Mouse (Mus musculus): ENCODE measurements at regions not wholly inside any gene's neighbourhood (a gene's known extent, or its start where the extent isn't known, plus 50 kb on each side); places are given as distances from the start of the nearest gene placed in this dataset.

- in situ Hi-C loops (cut with MboI; ENCODE audit: low pct_unique_long_range_greater_than_20kb): no loop called here
- ATAC-seq: no peak
- CTCF ChIA-PET: no interaction called here
- DNase-seq (ENCODE audit: low read depth, low spot score): no peak
- H3K27me3 ChIP-seq: no peaks in the 10 kb centered on the region
- no peak for TF ChIP-seq CTCF (IDR thresholded peaks at IDR 0.05)
- POLR2A ChIA-PET: no interaction called here
Measured at GRCm38 (mm10) chr14:80485149-80485548, 501.3 kb downstream of the Olfm4 start.

- DNase-seq (ENCODE audit: low read depth, low spot score): no peak
- H3K27me3 ChIP-seq: no peaks in the 10 kb centered on the region
- TF ChIP-seq CTCF (IDR thresholded peaks at IDR 0.05): no peak
- ChIA-PET CTCF (no interaction called here), POLR2A (no interaction called here)
- no peak for ATAC-seq
- in situ Hi-C loops (cut with MboI; ENCODE audit: low pct_unique_long_range_greater_than_20kb): no loop called here
Measured at GRCm38 (mm10) chr14:80486605-80487004, 502.7 kb downstream of the Olfm4 start.

GRCm38 (mm10) chr14:80492043-80492900, 508.4 kb downstream of the Olfm4 start:
- ChIA-PET CTCF (no interaction called here), POLR2A (no interaction called here)
- no peaks in the 10 kb centered on the region for H3K27me3 ChIP-seq
- ATAC-seq (no peak), DNase-seq (ENCODE audit: low read depth, low spot score) (no peak)
- TF ChIP-seq CTCF (IDR thresholded peaks at IDR 0.05): no peak
- in situ Hi-C loops (cut with MboI; ENCODE audit: low pct_unique_long_range_greater_than_20kb): no loop called here

GRCm38 (mm10) chr14:80492901-80493279, 509.0 kb downstream of the Olfm4 start:
- ATAC-seq: no peak
- ChIA-PET POLR2A (no interaction called here), CTCF (no interaction called here)
- in situ Hi-C loops (cut with MboI; ENCODE audit: low pct_unique_long_range_greater_than_20kb): no loop called here
- H3K27me3 ChIP-seq: no peaks in the 10 kb centered on the region
- TF ChIP-seq CTCF (IDR thresholded peaks at IDR 0.05): no peak
- no peak for DNase-seq (ENCODE audit: low read depth, low spot score)

GRCm38 (mm10) chr14:80504351-80504750, 520.5 kb downstream of the Olfm4 start:
- DNase-seq (ENCODE audit: low read depth, low spot score): no peak
- peaks cover 8% of the 10 kb centered on the region for H3K27me3 ChIP-seq
- TF ChIP-seq CTCF (IDR thresholded peaks at IDR 0.05): no peak
- CTCF ChIA-PET: no interaction called here
- ATAC-seq: no peak
- in situ Hi-C loops (cut with MboI; ENCODE audit: low pct_unique_long_range_greater_than_20kb): no loop called here
- POLR2A ChIA-PET: no interaction called here

GRCm38 (mm10) chr14:80516626-80517025, 532.7 kb downstream of the Olfm4 start:
- ChIA-PET CTCF (no interaction called here), POLR2A (no interaction called here)
- no peak for TF ChIP-seq CTCF (IDR thresholded peaks at IDR 0.05)
- in situ Hi-C loops (cut with MboI; ENCODE audit: low pct_unique_long_range_greater_than_20kb): no loop called here
- no peak for DNase-seq (ENCODE audit: low read depth, low spot score)
- no peak for ATAC-seq
- peaks cover 5% of the 10 kb centered on the region for H3K27me3 ChIP-seq

GRCm38 (mm10) chr14:80521216-80521615, 537.3 kb downstream of the Olfm4 start:
- no peak for DNase-seq (ENCODE audit: low read depth, low spot score)
- ChIA-PET POLR2A (no interaction called here), CTCF (no interaction called here)
- TF ChIP-seq CTCF (IDR thresholded peaks at IDR 0.05): no peak
- H3K27me3 ChIP-seq: peaks cover 10% of the 10 kb centered on the region
- ATAC-seq: no peak
- in situ Hi-C loops (cut with MboI; ENCODE audit: low pct_unique_long_range_greater_than_20kb): no loop called here

- H3K27me3 ChIP-seq: peaks cover 14% of the 10 kb centered on the region
- POLR2A ChIA-PET: no interaction called here
- in situ Hi-C loops (cut with MboI; ENCODE audit: low pct_unique_long_range_greater_than_20kb): no loop called here
- CTCF ChIA-PET: no interaction called here
- no peak for DNase-seq (ENCODE audit: low read depth, low spot score)
- no peak for TF ChIP-seq CTCF (IDR thresholded peaks at IDR 0.05)
- no peak for ATAC-seq
Measured at GRCm38 (mm10) chr14:80521631-80522030, 537.8 kb downstream of the Olfm4 start.

- CTCF ChIA-PET: no interaction called here
- ATAC-seq (no peak), DNase-seq (ENCODE audit: low read depth, low spot score) (no peak)
Measured at GRCm38 (mm10) chr14:80522536-80522935, 538.7 kb downstream of the Olfm4 start.

GRCm38 (mm10) chr14:80528419-80529028, 544.6 kb downstream of the Olfm4 start:
- TF ChIP-seq CTCF (IDR thresholded peaks at IDR 0.05): no peak
- H3K27me3 ChIP-seq: peaks cover 8% of the 10 kb centered on the region
- ChIA-PET CTCF (no interaction called here), POLR2A (interaction anchor here (0.6 kb wide), 1 partner anchor 77 kb away, joined by 3 read pairs; no protein-coding TSS in a partner anchor)
- ATAC-seq (no peak), DNase-seq (ENCODE audit: low read depth, low spot score) (no peak)
- in situ Hi-C loops (cut with MboI; ENCODE audit: low pct_unique_long_range_greater_than_20kb): no loop called here

More at GRCm38 (mm10) chr14:80522536-80522935, 538.7 kb downstream of the Olfm4 start:
- POLR2A ChIA-PET: no interaction called here
- no peak for TF ChIP-seq CTCF (IDR thresholded peaks at IDR 0.05)
- in situ Hi-C loops (cut with MboI; ENCODE audit: low pct_unique_long_range_greater_than_20kb): no loop called here
- H3K27me3 ChIP-seq: peaks cover 17% of the 10 kb centered on the region

GRCm38 (mm10) chr14:80536044-80536745, 552.3 kb downstream of the Olfm4 start:
- in situ Hi-C loops (cut with MboI; ENCODE audit: low pct_unique_long_range_greater_than_20kb): no loop called here
- CTCF ChIA-PET: no interaction called here
- H3K27me3 ChIP-seq: no peaks in the 10 kb centered on the region
- POLR2A ChIA-PET: no interaction called here
- ATAC-seq: no peak
- no peak for TF ChIP-seq CTCF (IDR thresholded peaks at IDR 0.05)
- DNase-seq (ENCODE audit: low read depth, low spot score): no peak

Measured in Patski (cell line).